Mouse (Mus musculus): Measurements from ENCODE around the gene Vamp2. TPM values are rescaled to one million over a fixed set of nuclear protein-coding genes. Genes with fewer than 3 reads are reported as not detected.

The Vamp2 gene
- total RNA-seq (2022): 10 to 100 TPM; 57.1 to 72.2 (median 68.6) TPM

GRCm38 (mm10) chr11:69088103-69088855, at the start of gene Vamp2:
Gene Vamp2 (plus strand): TSS chr11:69088490.
- peak; percentile 89 for DNase-seq (ENCODE audit: low spot score)

- DNase-seq (ENCODE audit: low spot score): peak; percentile 81
Measured at GRCm38 (mm10) chr11:69045531-69046394, 42.5 kb upstream of the Vamp2 start, which contains the start of gene Aurkb. Gene Aurkb (plus strand): TSS chr11:69045647.

GRCm38 (mm10) chr11:69046395-69046774, 41.9 kb upstream of the Vamp2 start:
- DNase-seq (ENCODE audit: low spot score): no peak

DNA sequence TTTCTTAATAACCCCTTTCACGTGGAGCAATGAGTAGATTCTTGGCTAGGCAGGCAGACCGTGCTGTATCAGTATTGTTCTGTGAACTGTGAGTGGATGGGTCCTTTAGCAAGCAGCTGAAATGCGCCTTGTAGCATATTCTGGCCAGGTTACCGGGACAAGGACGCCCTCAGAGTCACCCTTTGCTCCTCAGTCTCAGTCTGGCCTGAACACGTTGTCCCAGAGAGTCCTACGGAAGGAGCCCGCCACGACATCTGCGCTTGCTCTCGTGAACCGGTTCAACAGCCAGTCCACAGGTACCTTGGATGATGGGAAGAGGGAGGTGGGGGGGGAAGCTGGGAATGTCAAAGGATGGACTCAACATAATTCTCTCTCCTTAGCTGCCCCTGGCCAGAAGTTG, 40.7 kb upstream of the Vamp2 start:
- DNase-seq (ENCODE audit: low spot score): no peak

DNA sequence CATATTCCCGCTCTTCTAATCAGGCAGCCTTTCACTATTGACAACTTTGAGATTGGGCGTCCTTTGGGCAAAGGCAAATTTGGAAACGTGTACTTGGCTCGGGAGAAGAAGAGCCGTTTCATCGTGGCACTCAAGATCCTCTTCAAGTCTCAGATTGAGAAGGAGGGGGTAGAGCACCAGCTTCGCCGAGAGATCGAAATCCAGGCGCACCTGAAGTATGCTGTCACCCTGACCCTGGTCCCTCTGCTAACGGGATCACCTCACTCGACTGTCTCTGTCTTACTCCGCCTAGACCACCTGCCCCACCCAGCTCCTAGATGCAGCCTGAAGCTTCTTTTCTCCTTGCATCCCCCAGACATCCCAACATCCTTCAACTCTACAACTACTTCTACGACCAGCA, 40.1 kb upstream of the Vamp2 start:
- no peak for DNase-seq (ENCODE audit: low spot score)

GRCm38 (mm10) chr11:69050748-69051147, 37.5 kb upstream of the Vamp2 start:
- DNase-seq (ENCODE audit: low spot score): no peak

GRCm38 (mm10) chr11:69051771-69052170, 36.5 kb upstream of the Vamp2 start:
- DNase-seq (ENCODE audit: low spot score): no peak

DNA sequence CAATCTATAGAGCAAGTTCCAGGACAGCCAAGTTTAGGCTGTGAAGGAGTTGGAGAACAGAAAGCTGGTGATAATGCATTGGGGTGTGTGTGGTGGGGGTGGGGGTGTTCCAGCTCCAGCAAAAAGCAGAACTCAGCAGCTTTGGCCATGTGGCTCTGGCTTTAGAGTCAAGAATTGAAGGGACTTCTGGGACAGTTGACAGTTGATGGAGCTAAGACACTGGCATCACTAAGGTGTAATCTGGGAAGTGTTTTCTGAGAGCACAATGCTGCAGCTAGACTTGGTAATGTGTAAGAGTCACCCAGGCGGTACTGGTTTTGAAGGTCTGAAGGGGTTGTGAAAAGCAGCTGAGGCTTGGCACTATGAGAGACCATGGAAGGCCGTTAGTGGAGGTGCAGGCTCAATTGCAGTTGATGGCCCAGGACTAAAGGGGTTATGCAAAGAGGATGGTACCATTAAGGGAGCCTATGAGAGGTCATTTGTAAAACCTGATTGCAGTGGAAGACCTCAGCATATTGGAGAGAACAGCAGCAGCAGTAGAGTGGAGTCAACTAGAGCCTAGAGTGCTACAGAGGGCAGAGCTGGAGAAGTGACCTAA, 35.4 kb upstream of the Vamp2 start:
- no peak for DNase-seq (ENCODE audit: low spot score)

GRCm38 (mm10) chr11:69053848-69054247, 34.4 kb upstream of the Vamp2 start:
- no peak for DNase-seq (ENCODE audit: low spot score)

GRCm38 (mm10) chr11:69058265-69058664, 30.0 kb upstream of the Vamp2 start:
- DNase-seq (ENCODE audit: low spot score): no peak

DNA sequence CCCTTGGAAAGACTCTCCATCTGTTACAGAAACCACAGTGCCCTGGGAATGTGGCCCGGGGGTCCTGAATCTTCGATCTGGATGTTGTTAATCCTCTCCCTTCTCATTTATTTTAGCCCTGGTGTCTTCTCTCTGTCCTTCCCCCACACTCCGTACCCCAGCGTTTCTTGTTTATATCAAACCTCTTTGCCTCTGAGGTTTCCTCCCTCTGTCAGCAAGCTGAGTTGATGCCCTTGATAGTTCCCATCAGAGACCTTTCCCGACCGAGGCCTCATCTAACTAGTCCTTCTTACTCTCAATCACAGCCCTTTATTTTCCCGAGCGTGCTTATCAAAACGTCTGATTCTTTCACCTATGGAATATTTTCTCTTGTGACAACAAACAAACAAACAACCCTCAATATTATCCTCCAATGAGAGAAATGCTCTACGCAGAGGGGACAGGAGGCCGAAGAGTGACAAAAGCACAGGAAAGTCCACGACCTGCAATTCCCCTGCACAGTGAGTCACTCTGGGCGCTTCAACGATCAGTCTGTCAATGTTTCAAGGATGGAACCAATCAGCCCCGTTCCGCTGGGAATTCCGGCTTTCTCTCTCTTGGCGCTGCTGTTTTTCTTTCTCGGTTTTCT, 29.4 kb upstream of the Vamp2 start:
- peak; percentile 36 for DNase-seq (ENCODE audit: low spot score)

DNA sequence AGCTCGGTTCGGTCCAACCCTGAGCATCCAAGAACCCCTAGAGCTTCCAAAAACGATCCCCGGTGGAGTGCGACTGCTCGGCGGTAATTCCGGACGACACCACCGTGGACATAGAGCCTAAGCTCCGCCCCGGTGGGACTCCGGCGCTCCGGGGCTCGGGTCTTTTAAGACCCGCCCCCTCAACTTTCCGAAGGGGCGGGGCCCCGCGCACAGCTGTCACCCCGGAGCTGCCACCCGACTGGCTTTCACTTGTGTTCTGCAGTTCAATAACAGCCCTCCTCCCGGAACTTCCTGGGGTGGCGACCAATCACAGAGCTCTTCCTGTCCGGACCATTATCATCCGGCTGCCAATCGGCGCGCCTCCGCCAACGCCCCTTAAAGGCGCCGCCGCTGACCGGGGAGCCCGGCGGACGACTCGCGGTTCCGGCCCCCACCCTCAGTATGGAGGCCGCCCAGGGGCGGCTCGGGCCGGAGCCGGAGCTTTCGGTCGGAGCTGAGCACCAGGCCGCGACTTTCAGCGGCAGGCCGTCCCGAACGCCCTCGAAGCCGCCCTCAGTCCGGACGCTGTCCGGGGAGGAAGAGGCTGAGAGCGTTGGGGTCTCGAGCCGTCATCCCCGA, 28.8 kb upstream of the Vamp2 start, which contains the start of gene Borcs6:
Gene Borcs6 (plus strand): TSS at position 361 of the 618 bp plus-strand sequence.
- DNase-seq (ENCODE audit: low spot score): peak; percentile 96

GRCm38 (mm10) chr11:69059975-69060411, 28.3 kb upstream of the Vamp2 start:
- no peak for DNase-seq (ENCODE audit: low spot score)

DNA sequence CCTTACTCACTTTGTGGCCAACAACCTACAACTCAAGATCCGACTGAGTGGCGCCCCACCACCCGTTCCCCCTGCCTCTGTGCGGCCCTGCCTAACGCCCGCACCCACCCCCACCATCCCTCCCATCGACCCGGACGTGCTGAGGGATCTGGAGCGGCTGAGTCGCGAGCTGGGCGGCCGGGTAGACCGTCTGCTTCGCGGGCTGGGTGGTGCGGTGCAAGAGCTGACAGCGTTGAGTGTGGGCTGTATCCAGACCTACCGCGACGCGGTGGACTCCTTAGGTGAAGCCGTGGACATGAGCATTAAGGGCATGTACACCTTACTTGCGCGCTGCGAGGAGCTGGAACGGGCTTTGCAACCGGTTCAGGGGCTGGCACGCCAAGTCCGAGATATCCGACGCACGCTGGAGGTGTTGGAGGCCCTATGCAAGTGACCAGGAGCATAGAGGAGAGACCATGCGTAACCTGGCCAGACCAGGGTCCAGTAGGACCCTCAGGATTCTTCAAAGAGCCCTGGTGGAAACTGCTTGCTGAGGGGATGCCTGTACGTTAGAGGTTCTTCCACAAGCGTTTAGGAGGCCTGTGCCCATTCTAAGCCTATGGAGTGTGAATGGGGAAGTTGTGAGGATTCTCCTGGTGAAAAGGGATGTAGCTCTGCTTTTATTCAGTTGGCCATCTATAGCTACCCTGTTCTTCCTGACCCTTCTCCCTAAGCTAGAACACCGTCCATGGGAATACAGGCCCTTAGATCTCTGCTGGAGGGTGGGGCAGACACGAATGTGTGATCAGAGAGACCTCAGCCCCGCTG, 27.6 kb upstream of the Vamp2 start:
- no peak for DNase-seq (ENCODE audit: low spot score)

DNA sequence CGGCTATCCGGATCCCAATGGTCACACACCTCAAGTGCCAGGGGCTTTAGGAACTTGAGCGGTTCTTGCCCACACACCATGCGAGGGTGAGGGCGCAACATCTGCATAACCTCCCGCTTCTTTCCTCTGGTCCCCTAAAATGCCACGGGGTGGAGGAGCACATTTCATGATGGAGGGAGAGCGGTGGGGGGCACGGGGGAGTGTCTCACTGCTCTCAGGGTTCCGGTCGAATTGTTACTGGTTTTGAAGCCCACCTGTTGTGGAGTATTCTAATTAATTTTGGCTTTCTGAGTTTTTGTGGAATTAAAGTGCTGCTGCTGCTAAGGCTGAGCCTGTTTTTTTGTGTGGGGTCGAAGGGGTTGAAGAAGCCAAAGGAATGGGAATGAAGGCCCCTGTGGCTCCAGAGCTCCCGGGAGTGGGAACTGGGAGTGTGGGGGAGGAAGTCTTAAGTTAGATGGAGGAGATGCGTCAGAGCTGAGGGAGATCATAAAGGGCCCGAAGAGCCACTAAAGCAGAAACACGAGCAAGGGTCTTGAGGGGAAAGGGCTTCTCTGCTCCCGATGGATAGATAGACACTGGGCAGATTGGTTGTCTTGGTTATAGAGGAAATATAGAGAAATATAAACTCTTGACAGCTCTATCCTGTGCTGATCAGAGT, 26.9 kb upstream of the Vamp2 start:
- DNase-seq (ENCODE audit: low spot score): no peak

GRCm38 (mm10) chr11:69062194-69062760, 26.0 kb upstream of the Vamp2 start:
- peak; percentile 86 for DNase-seq (ENCODE audit: low spot score)

DNA sequence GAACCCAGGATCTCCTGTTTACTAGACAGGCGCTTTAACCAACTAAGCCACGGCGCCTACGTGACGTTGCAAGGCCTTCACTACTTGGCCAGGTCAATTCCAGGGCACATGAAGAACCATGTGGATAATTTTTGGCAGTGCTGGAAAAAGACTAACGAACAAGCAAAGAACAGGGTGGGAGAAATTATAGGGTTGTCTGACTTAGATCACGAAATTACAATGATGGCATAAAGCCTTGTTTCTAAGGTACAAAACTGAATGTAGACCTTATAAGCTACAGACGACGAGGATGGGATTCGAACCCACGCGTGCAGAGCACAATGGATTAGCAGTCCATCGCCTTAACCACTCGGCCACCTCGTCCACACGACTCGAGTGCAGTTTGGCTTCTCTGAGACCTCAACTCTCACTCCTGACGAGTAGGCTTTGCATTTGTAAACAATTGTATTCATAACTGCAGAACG, 25.5 kb upstream of the Vamp2 start:
- DNase-seq (ENCODE audit: low spot score): peak; percentile 98

GRCm38 (mm10) chr11:69063413-69064201, 24.7 kb upstream of the Vamp2 start:
- no peak for DNase-seq (ENCODE audit: low spot score)
